Mouse (Mus musculus) kidney, embryonic 14.5 days (tissue): Measurements from ENCODE around the gene Robo1. TPM values are rescaled to one million over a fixed set of nuclear protein-coding genes. Genes with fewer than 3 reads are reported as not detected.
A peak's percentile ranks its signal among the peaks of the same experiment; 100 is the strongest.

ENCODE experiments used
- ATAC-seq: fragments of 200-750 bp; cut with Nextera tagmentation; 2 replicates; pipeline ENCODE4 v1.8.0; 2017; ENCODE audit warnings: moderate number of reproducible peaks, mild to moderate bottlenecking, moderate TSS enrichment, moderate library complexity; ENCODE audit not compliant: low FRiP score, low TSS enrichment
- H3K27ac ChIP-seq: fragments of 300-500 bp; sonication (generic); 2 replicates; pipeline ENCODE4 v1.5.1; 2014; ENCODE audit warnings: low read depth, mild to moderate bottlenecking, low read length, moderate library complexity, mixed read lengths
- H3K27me3 ChIP-seq: fragments of 300-500 bp; sonication (generic); 2 replicates; pipeline ENCODE4 v1.6.1; 2014; ENCODE audit warnings: mild to moderate bottlenecking, low read length; ENCODE audit not compliant: control insufficient read depth, insufficient read depth
- H3K36me3 ChIP-seq: fragments of 300-500 bp; sonication (generic); 2 replicates; pipeline ENCODE4 v1.6.1; 2014; ENCODE audit warnings: low read length, mixed read lengths; ENCODE audit not compliant: control insufficient read depth, insufficient read depth
- H3K4me1 ChIP-seq: fragments of 300-500 bp; sonication (generic); 2 replicates; pipeline ENCODE4 v1.6.1; 2014; ENCODE audit warnings: low read length, mixed read lengths; ENCODE audit not compliant: control insufficient read depth, insufficient read depth
- H3K4me2 ChIP-seq: fragments of 300-500 bp; sonication (generic); replicated peaks from 2 replicates; pipeline ENCODE4 v1.6.1; 2014; ENCODE audit warnings: low read depth, mild to moderate bottlenecking, low read length
- H3K4me3 ChIP-seq: fragments of 300-500 bp; sonication (generic); 2 replicates; pipeline ENCODE4 v1.5.1; 2014; ENCODE audit warnings: mild to moderate bottlenecking, low read length
- H3K9ac ChIP-seq: fragments of 300-500 bp; sonication (generic); 2 replicates; pipeline ENCODE4 v1.6.1; 2014; ENCODE audit warnings: low read depth, mild to moderate bottlenecking, low read length, moderate library complexity
- H3K9me3 ChIP-seq: fragments of 300-500 bp; sonication (generic); 2 replicates; pipeline ENCODE4 v1.6.1; 2016; ENCODE audit warnings: low read length; ENCODE audit not compliant: control insufficient read depth
- WGBS: fragments of 180-500 bp; shearing (Covaris S2); extraction: QIAGEN DNeasy Blood & Tissue Kit; methylation state at CpG from one replicate; pipeline ENCODE4 v1.1.7; 2014; 5-methylcytosine and 5-hydroxymethylcytosine counted together
- polyA plus RNA-seq: library from polyadenylated mRNA; unstranded; fragments of >200 nt; fragmentation: Nextera tagmentation; extraction: Ambion mirVana; gene quantifications from 2 replicates; pipeline ENCODE4 v1.2.1, GENCODE M21; 2014

The Robo1 gene
- polyA plus RNA-seq, 1 experiment from 2014 or later: 38.7 TPM

- no peak overlapping the region; the same call in 1 of the 2 replicates for H3K4me2 ChIP-seq
- 0 out of 2 replicates have a peak, but pooled peaks have one; percentile 43 for ATAC-seq
- H3K27ac ChIP-seq: no peak overlapping the region
- H3K36me3 ChIP-seq: no peaks in the 10 kb centered on the region
- H3K4me3 ChIP-seq: no peak overlapping the region
- no peaks in the 10 kb centered on the region for H3K4me1 ChIP-seq
- H3K9ac ChIP-seq: no peak overlapping the region
- no peaks in the 10 kb centered on the region for H3K27me3 ChIP-seq
- WGBS: 41% methylated on average over 4 of the region's 4 CpGs
- no peaks in the 10 kb centered on the region for H3K9me3 ChIP-seq
Observed at GRCm38 (mm10) chr16:72649314-72649713, 341.2 kb downstream of the Robo1 start.

DNA sequence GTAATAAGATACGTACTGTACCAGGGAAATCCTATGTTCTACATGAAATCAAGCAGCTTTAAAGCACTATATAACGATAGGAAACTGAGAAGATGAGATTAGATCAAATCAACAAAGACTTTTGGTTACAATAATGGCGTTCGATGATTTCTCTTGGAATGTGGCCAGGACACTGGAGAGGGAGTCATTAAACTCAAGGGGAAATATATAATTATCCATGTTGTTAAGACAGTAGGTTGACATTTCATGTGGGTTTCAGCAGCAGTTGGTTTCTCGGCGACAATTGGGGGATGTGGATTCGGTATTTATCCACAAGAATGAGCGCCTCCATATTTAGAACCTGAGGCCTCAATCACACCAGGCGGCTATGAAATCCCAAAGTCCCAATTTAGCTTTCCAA, 347.3 kb downstream of the Robo1 start:
- no peaks in the 10 kb centered on the region for H3K36me3 ChIP-seq
- no peak overlapping the region for H3K4me2 ChIP-seq
- H3K9me3 ChIP-seq: no peaks in the 10 kb centered on the region
- no peak overlapping the region for H3K9ac ChIP-seq
- no peak overlapping the region for H3K27ac ChIP-seq
- H3K4me3 ChIP-seq: no peak overlapping the region
- H3K4me1 ChIP-seq: 0 out of 2 replicates have a peak, but pooled peaks cover 2% of the 10 kb centered on the region
- no peak for ATAC-seq
- 75% methylated on average over 9 of the region's 9 CpGs for WGBS
- no peaks in the 10 kb centered on the region for H3K27me3 ChIP-seq

GRCm38 (mm10) chr16:72662837-72663350, 354.8 kb downstream of the Robo1 start:
- Histone ChIP-seq H3K4me3 (peak overlapping the region; percentile 86), H3K27me3 (no peaks in the 10 kb centered on the region), H3K4me2 (peak overlapping the region; percentile 67), H3K4me1 (peaks cover 8% of the 10 kb centered on the region), H3K9me3 (no peaks in the 10 kb centered on the region), H3K36me3 (no peaks in the 10 kb centered on the region), H3K27ac (peak overlapping the region; percentile 96), H3K9ac (peak overlapping the region; percentile 77)
- WGBS: 0% methylated on average over 26 of the region's 26 CpGs
- peak; percentile 87 for ATAC-seq

- no peaks in the 10 kb centered on the region for H3K36me3 ChIP-seq
- ATAC-seq: peak; percentile 80
- peak overlapping the region; percentile 86 for H3K4me3 ChIP-seq
- under 1% methylated on average over 52 of the region's 55 CpGs for WGBS
- H3K9me3 ChIP-seq: no peaks in the 10 kb centered on the region
- H3K9ac ChIP-seq: peak overlapping the region; percentile 77
- peak overlapping the region; percentile 67 for H3K4me2 ChIP-seq
- peak overlapping the region; percentile 96 for H3K27ac ChIP-seq
- H3K4me1 ChIP-seq: peaks cover 11% of the 10 kb centered on the region
- no peaks in the 10 kb centered on the region for H3K27me3 ChIP-seq
Observed at GRCm38 (mm10) chr16:72663351-72664232, 355.5 kb downstream of the Robo1 start.

DNA sequence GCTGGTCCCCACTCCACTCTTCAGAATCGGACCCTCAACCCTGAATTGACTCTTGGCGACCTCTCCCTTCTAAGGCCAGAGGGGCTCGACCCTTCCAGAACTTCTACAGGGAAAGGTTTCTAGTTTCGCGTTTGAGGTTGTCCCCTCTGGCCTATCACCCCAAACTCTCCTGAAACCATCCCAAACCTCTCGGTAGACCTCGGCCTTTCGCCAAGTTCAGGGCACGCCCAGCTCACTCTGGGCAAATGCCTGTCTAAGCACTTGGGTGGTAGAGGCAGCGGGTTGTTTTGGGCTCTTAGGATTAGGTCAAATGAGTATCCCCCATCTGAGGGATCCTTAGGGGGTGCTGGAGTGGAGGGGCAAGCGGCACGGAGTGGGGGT, 356.1 kb downstream of the Robo1 start:
- peak overlapping the region; percentile 77 for H3K9ac ChIP-seq
- H3K36me3 ChIP-seq: no peaks in the 10 kb centered on the region
- peak overlapping the region; percentile 96; the same call in 1 of the 2 replicates for H3K27ac ChIP-seq
- peaks cover 11% of the 10 kb centered on the region for H3K4me1 ChIP-seq
- no peaks in the 10 kb centered on the region for H3K27me3 ChIP-seq
- under 1% methylated on average over 12 of the region's 12 CpGs for WGBS
- ATAC-seq: no peak; the same call in 1 of the 2 replicates
- peak overlapping the region; percentile 86 for H3K4me3 ChIP-seq
- H3K9me3 ChIP-seq: no peaks in the 10 kb centered on the region
- H3K4me2 ChIP-seq: peak overlapping the region; percentile 67

- H3K4me1 ChIP-seq: peaks cover 14% of the 10 kb centered on the region
- H3K36me3 ChIP-seq: no peaks in the 10 kb centered on the region
- no peak overlapping the region for H3K27ac ChIP-seq
- peak; percentile 13; the same call in 1 of the 2 replicates for ATAC-seq
- H3K4me2 ChIP-seq: peak overlapping the region; percentile 67
- H3K27me3 ChIP-seq: no peaks in the 10 kb centered on the region
- 8% methylated on average over 4 of the region's 4 CpGs for WGBS
- peak overlapping the region; percentile 86 for H3K4me3 ChIP-seq
- H3K9me3 ChIP-seq: no peaks in the 10 kb centered on the region
- peak overlapping the region; percentile 77 for H3K9ac ChIP-seq
Observed at GRCm38 (mm10) chr16:72664806-72665205, 356.7 kb downstream of the Robo1 start.

- 9% methylated on average over 5 of the region's 5 CpGs for WGBS
- ATAC-seq: no peak
- peak overlapping the region; percentile 67 for H3K4me2 ChIP-seq
- no peak overlapping the region for H3K27ac ChIP-seq
- H3K4me1 ChIP-seq: peaks cover 20% of the 10 kb centered on the region
- H3K27me3 ChIP-seq: no peaks in the 10 kb centered on the region
- peak overlapping the region; percentile 86 for H3K4me3 ChIP-seq
- H3K9ac ChIP-seq: peak overlapping the region; percentile 47; the same call in 1 of the 2 replicates
- no peaks in the 10 kb centered on the region for H3K36me3 ChIP-seq
- no peaks in the 10 kb centered on the region for H3K9me3 ChIP-seq
Observed at GRCm38 (mm10) chr16:72665454-72665853, 357.3 kb downstream of the Robo1 start.

GRCm38 (mm10) chr16:72670240-72671038, 362.3 kb downstream of the Robo1 start:
- peak; percentile 70 for ATAC-seq
- Histone ChIP-seq H3K4me3 (no peak overlapping the region), H3K9me3 (no peaks in the 10 kb centered on the region), H3K36me3 (no peaks in the 10 kb centered on the region), H3K4me1 (peaks cover 26% of the 10 kb centered on the region), H3K4me2 (no peak overlapping the region; the same call in 1 of the 2 replicates), H3K9ac (no peak overlapping the region), H3K27ac (peak overlapping the region; percentile 51; the same call in 1 of the 2 replicates), H3K27me3 (no peaks in the 10 kb centered on the region)
- 44% methylated on average over 6 of the region's 6 CpGs for WGBS
